Mouse (Mus musculus): ENCODE measurements around the gene Kctd13.

GRCm38 (mm10) chr7:126898102-126898990 lies 30.3 kb upstream of the Kctd13 start:
- no peak for TF ChIP-seq CTCF (IDR thresholded peaks at IDR 0.05; ENCODE audit: low read depth, low read length)
- TF ChIP-seq GATA1 (IDR thresholded peaks at IDR 0.05; ENCODE audit: borderline replicate concordance, low read length): no peak
- no peak for TF ChIP-seq GATA2 (IDR thresholded peaks at IDR 0.05; ENCODE audit: borderline replicate concordance, low read depth, low read length)

Measured in G1E (cell line).